In genomic region chr9:71062301-71062700, GRCm38 (mm10) we compare ENCODE assay signal across 16 mouse cellular contexts.
DNase-seq lines count a peak whose midpoint lies in the region; TF ChIP-seq lines count a peak whose summit lies in the region.
"Had no signal": no experiment of that assay in that cellular context is flagged by ENCODE, and none has a peak within 500 bp of the region (broad histone marks: within the 10 kb centered on the region; RNA-seq: fewer than 3 reads in every experiment).

No protein-coding gene starts in this region.

- H3K27me3 ChIP-seq in liver, adult 2 months (ENCODE audit: control insufficient read depth, insufficient read depth, low read length): no peaks in the 10 kb centered on the region
- H3K27me3 ChIP-seq: hindbrain, embryonic 12.5 days; lung, embryonic 15.5 days had no signal

- TF ChIP-seq CTCF in liver, adult 2 months (IDR thresholded peaks at IDR 0.05; ENCODE audit: low read depth, low read length): no peak

- no peaks in the 10 kb centered on the region for H3K4me1 ChIP-seq in liver, adult 2 months (ENCODE audit: control insufficient read depth, insufficient read depth, low read length)
- H3K4me1 ChIP-seq: lung, embryonic 15.5 days had no signal

- H3K79me2 ChIP-seq in liver, adult 2 months (ENCODE audit: control insufficient read depth, insufficient read depth, low read length): no peaks in the 10 kb centered on the region

- DNase-seq in cerebellum, adult 9-11 months: peak; percentile 59
- no peak for DNase-seq in cerebellum, postnatal 4 days (ENCODE audit: low spot score in 2 of 2)
- peak; percentile 61 for DNase-seq in liver, adult 2 months (ENCODE audit: extremely low read depth, low read depth, low spot score)
- DNase-seq in liver (no peak), MN1 (ENCODE audit: low spot score) (no peak)
- DNase-seq in adrenal gland, adult 8-10 months: peak; percentile 74
- DNase-seq in fibroblast of lung, adult 2 months (ENCODE audit: low read depth): peak; percentile 60
- DNase-seq: gastrocnemius, postnatal 14 days; kidney, adult 18-20 months; kidney, postnatal 14 days; thymus, postnatal 14 days had no signal

- H3K36me3 ChIP-seq in liver, adult 2 months (ENCODE audit: control insufficient read depth, insufficient read depth, low read length): no peaks in the 10 kb centered on the region
- H3K36me3 ChIP-seq: heart, embryonic 13.5 days; hindbrain, embryonic 12.5 days; lung, embryonic 15.5 days had no signal

- H3K27ac ChIP-seq in liver, adult 2 months (replicated peaks; ENCODE audit: insufficient read depth, low read depth, low read length): no peak overlapping the region
- H3K27ac ChIP-seq: heart, embryonic 13.5 days; hindbrain, embryonic 12.5 days; lung, embryonic 15.5 days; stomach, postnatal 0 days had no signal

- TF ChIP-seq POLR2A in liver, adult 2 months (IDR thresholded peaks at IDR 0.05; ENCODE audit: extremely low read depth, insufficient read depth, low read length): no peak

- H3K4me3 ChIP-seq in liver, adult 2 months (ENCODE audit: insufficient read depth, low read depth, low read length): no peak overlapping the region
- H3K4me3 ChIP-seq: heart, embryonic 13.5 days; hindbrain, embryonic 12.5 days; lung, embryonic 15.5 days; megakaryocyte, embryonic 14.5 days had no signal

- no peak overlapping the region for H3K9ac ChIP-seq in liver, adult 2 months (ENCODE audit: low read depth, low read length)
- H3K9ac ChIP-seq: heart, embryonic 13.5 days; hindbrain, embryonic 12.5 days; lung, embryonic 15.5 days had no signal

Comparison
In these comparisons a context has a peak if more than half of its experiments do, and no peak if none do; other contexts are left out.
1. DNase-seq: peak in cerebellum, adult 9-11 months (single experiment), liver, adult 2 months (single experiment), adrenal gland, adult 8-10 months (single experiment) and fibroblast of lung, adult 2 months (single experiment); none in cerebellum, postnatal 4 days (0 of 2), liver (single experiment) and MN1 (single experiment).